Mouse (Mus musculus): ENCODE data around the gene Aqr. TPM values are rescaled to one million over a fixed set of nuclear protein-coding genes. Genes with fewer than 3 reads are reported as not detected.

The Aqr gene
- polyA plus RNA-seq, 1 experiment from 2014 or later: 54.9 TPM

Small RNAs within 50 kb of the gene (microRNA-seq; reads per million reads assigned to microRNA genes)
- not detected for gene Mir7002

Other genes with a start within 250 kb of the Aqr start
- not detected in 2 replicates for gene Gjd2, start 173.4 kb downstream of the Aqr start, polyA plus RNA-seq (2016; fragmentation: Nextera tagmentation; extraction: Ambion mirVana)
- 400 and 426 TPM in 2 replicates for gene Actc1, start 133.5 kb downstream of the Aqr start, polyA plus RNA-seq (2016; fragmentation: Nextera tagmentation; extraction: Ambion mirVana)
- gene Zfp770, start 14.4 kb upstream of the Aqr start, polyA plus RNA-seq (2016; fragmentation: Nextera tagmentation; extraction: Ambion mirVana): 3.6 and 3.9 TPM in 2 replicates

Measured in limb, embryonic 12.5 days (tissue).